Comparison of ENCODE assay signal across 9 mouse cellular contexts in the genomic region with DNA sequence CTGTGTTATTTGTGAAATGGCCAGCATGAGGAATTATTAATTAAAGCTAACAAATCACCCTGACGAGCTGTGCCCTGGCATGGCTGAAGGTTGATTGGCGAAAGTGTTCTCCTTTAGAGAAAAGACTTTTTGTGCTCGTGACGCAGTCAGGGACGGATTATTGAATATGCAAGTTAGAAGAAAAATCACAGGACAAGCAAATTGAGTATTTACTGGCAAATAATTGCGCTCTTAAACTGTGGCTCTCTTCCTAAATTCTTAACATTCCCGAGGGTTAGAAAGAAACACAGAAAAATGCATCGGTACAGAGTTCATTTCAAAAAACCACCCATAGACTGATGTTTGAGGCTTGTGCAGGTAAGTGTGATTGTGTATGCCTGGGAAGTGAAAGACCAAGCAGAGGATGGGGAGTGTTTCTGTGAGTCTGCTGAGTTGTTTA.
DNase-seq lines count a peak whose midpoint lies in the region; ATAC-seq and TF ChIP-seq lines count a peak whose summit lies in the region.
"Had no signal": no experiment of that assay in that cellular context is flagged by ENCODE, and none has a peak within 500 bp of the region (broad histone marks: within the 10 kb centered on the region; RNA-seq: fewer than 3 reads in every experiment).

No protein-coding gene starts in this region.

- TF ChIP-seq CTCF in midbrain, postnatal 0 days (IDR thresholded peaks at IDR 0.05) = no peak
- TF ChIP-seq CTCF in kidney, postnatal 0 days (IDR thresholded peaks at IDR 0.05; ENCODE audit: low read depth) = no peak

- H3K27me3 ChIP-seq in heart, embryonic 14.5 days (ENCODE audit: control insufficient read depth, insufficient read depth, low read length) = no peaks in the 10 kb centered on the region
- H3K27me3 ChIP-seq in midbrain, postnatal 0 days (ENCODE audit: insufficient read depth, low read length) = no peaks in the 10 kb centered on the region
- no peaks in the 10 kb centered on the region for H3K27me3 ChIP-seq in midbrain, embryonic 13.5 days
- no peaks in the 10 kb centered on the region for H3K27me3 ChIP-seq in kidney, postnatal 0 days (ENCODE audit: insufficient read depth, low read length)
- no peaks in the 10 kb centered on the region for H3K27me3 ChIP-seq in stomach, embryonic 14.5 days (ENCODE audit: control insufficient read depth, insufficient read depth, low read length)
- H3K27me3 ChIP-seq: megakaryocyte, embryonic 14.5 days had no signal

- H3K4me1 ChIP-seq in heart, embryonic 14.5 days (ENCODE audit: control insufficient read depth in 2 of 2, insufficient read depth in 2 of 2, low read length in 2 of 2) = no peaks in the 10 kb centered on the region
- H3K4me1 ChIP-seq in midbrain, postnatal 0 days (ENCODE audit: insufficient read depth, low read length) = no peaks in the 10 kb centered on the region
- H3K4me1 ChIP-seq in midbrain, embryonic 13.5 days (replicated peaks) = peaks cover 10% of the 10 kb centered on the region; the same call in 1 of the 2 replicates
- H3K4me1 ChIP-seq in kidney, postnatal 0 days (replicated peaks; ENCODE audit: insufficient read depth, low read length) = 0 out of 2 replicates have a peak, but pooled peaks cover 3% of the 10 kb centered on the region
- no peaks in the 10 kb centered on the region for H3K4me1 ChIP-seq in stomach, embryonic 14.5 days (ENCODE audit: control insufficient read depth, insufficient read depth, low read length)
- H3K4me1 ChIP-seq: megakaryocyte, embryonic 14.5 days had no signal

- 78% methylated on average over 8 of the region's 8 CpGs for WGBS in heart, embryonic 14.5 days
- WGBS in midbrain, postnatal 0 days = 62% methylated on average over 8 of the region's 8 CpGs
- 67% methylated on average over 8 of the region's 8 CpGs for WGBS in midbrain, embryonic 13.5 days
- WGBS in kidney, postnatal 0 days = 36% methylated on average over 8 of the region's 8 CpGs
- 44% methylated on average over 8 of the region's 8 CpGs for WGBS in stomach, embryonic 14.5 days

- peak overlapping the region; percentile 13 for H3K4me2 ChIP-seq in heart, embryonic 14.5 days (ENCODE audit: low read length)
- peak overlapping the region; percentile 18; the same call in 1 of the 2 replicates for H3K4me2 ChIP-seq in midbrain, postnatal 0 days (ENCODE audit: low read depth, low read length, poor library complexity, severe bottlenecking)
- no peak overlapping the region for H3K4me2 ChIP-seq in midbrain, embryonic 13.5 days (replicated peaks)
- H3K4me2 ChIP-seq in kidney, postnatal 0 days (ENCODE audit: low read length) = peak overlapping the region; percentile 45
- H3K4me2 ChIP-seq in stomach, embryonic 14.5 days (replicated peaks; ENCODE audit: low read depth, low read length) = 0 out of 2 replicates have a peak overlapping the region, but pooled peaks have one; percentile 0

- no peaks in the 10 kb centered on the region for H3K36me3 ChIP-seq in heart, embryonic 14.5 days (ENCODE audit: control insufficient read depth, insufficient read depth, low read length)
- no peaks in the 10 kb centered on the region for H3K36me3 ChIP-seq in midbrain, postnatal 0 days (ENCODE audit: insufficient read depth, low read length)
- no peaks in the 10 kb centered on the region for H3K36me3 ChIP-seq in midbrain, embryonic 13.5 days
- H3K36me3 ChIP-seq in kidney, postnatal 0 days (ENCODE audit: insufficient read depth, low read length) = no peaks in the 10 kb centered on the region
- H3K36me3 ChIP-seq in stomach, embryonic 14.5 days (ENCODE audit: control insufficient read depth, insufficient read depth, low read length) = no peaks in the 10 kb centered on the region

- H3K9me3 ChIP-seq in heart, embryonic 14.5 days (ENCODE audit: control insufficient read depth, low read length) = no peaks in the 10 kb centered on the region
- no peaks in the 10 kb centered on the region for H3K9me3 ChIP-seq in midbrain, postnatal 0 days (ENCODE audit: low read length)
- no peaks in the 10 kb centered on the region for H3K9me3 ChIP-seq in midbrain, embryonic 13.5 days
- no peaks in the 10 kb centered on the region for H3K9me3 ChIP-seq in kidney, postnatal 0 days (replicated peaks; ENCODE audit: low read length)
- H3K9me3 ChIP-seq in stomach, embryonic 14.5 days (ENCODE audit: control insufficient read depth, low read depth, low read length) = no peaks in the 10 kb centered on the region
- H3K9me3 ChIP-seq: megakaryocyte, embryonic 14.5 days had no signal

- H3K9ac ChIP-seq in heart, embryonic 14.5 days (ENCODE audit: low read length) = no peak overlapping the region
- H3K9ac ChIP-seq in midbrain, postnatal 0 days (replicated peaks; ENCODE audit: low read length, poor library complexity, severe bottlenecking) = no peak overlapping the region
- no peak overlapping the region for H3K9ac ChIP-seq in midbrain, embryonic 13.5 days (replicated peaks)
- H3K9ac ChIP-seq in kidney, postnatal 0 days (ENCODE audit: low read depth, low read length) = no peak overlapping the region
- no peak overlapping the region for H3K9ac ChIP-seq in stomach, embryonic 14.5 days (replicated peaks; ENCODE audit: low read depth, low read length)

- 0 out of 4 replicates have a peak overlapping the region, but pooled peaks of 1 of the 2 experiments have one; percentile 3 for H3K27ac ChIP-seq in heart, embryonic 14.5 days (replicated peaks in 1 of 2; ENCODE audit: control insufficient read depth in 1 of 2, insufficient read depth in 1 of 2, low read depth in 2 of 2, low read length in 2 of 2)
- H3K27ac ChIP-seq in midbrain, postnatal 0 days (ENCODE audit: low read depth, low read length) = no peak overlapping the region
- H3K27ac ChIP-seq in midbrain, embryonic 13.5 days = no peak overlapping the region
- peak overlapping the region; percentile 74 for H3K27ac ChIP-seq in kidney, postnatal 0 days
- H3K27ac ChIP-seq in stomach, embryonic 14.5 days (ENCODE audit: low read length) = no peak overlapping the region

- no peak for DNase-seq in heart, adult 9 months (ENCODE audit: low spot score in 2 of 2)
- DNase-seq in midbrain, postnatal 0 days (ENCODE audit: low spot score) = no peak
- peak; percentile 62 for DNase-seq in kidney, postnatal 0 days (ENCODE audit: low spot score)
- no peak for DNase-seq in spleen, postnatal 10 days (ENCODE audit: low spot score in 2 of 2)
- no peak for DNase-seq in embryo, embryonic 9.5 days (ENCODE audit: extremely low spot score)

- H3K4me3 ChIP-seq in heart, embryonic 14.5 days (ENCODE audit: control insufficient read depth in 1 of 2, insufficient read depth in 1 of 2, low read depth in 1 of 2, low read length in 2 of 2) = no peak overlapping the region
- no peak overlapping the region for H3K4me3 ChIP-seq in midbrain, postnatal 0 days (ENCODE audit: low read depth, low read length)
- H3K4me3 ChIP-seq in midbrain, embryonic 13.5 days (replicated peaks) = no peak overlapping the region
- H3K4me3 ChIP-seq in kidney, postnatal 0 days (replicated peaks; ENCODE audit: low read depth, low read length) = peak overlapping the region; percentile 18
- H3K4me3 ChIP-seq in stomach, embryonic 14.5 days (ENCODE audit: low read depth, low read length) = no peak overlapping the region
- H3K4me3 ChIP-seq: megakaryocyte, embryonic 14.5 days had no signal

- no peak for ATAC-seq in heart, embryonic 14.5 days (ENCODE audit: insufficient number of reproducible peaks, insufficient read depth, low FRiP score, low read depth)
- no peak for ATAC-seq in midbrain, postnatal 0 days (ENCODE audit: low FRiP score)
- no peak for ATAC-seq in midbrain, embryonic 13.5 days
- no peak; the same call in 1 of the 2 replicates for ATAC-seq in kidney, postnatal 0 days (replicated peaks; ENCODE audit: low FRiP score, low read depth)
- ATAC-seq in stomach, embryonic 14.5 days (ENCODE audit: insufficient number of reproducible peaks, insufficient read depth, low FRiP score, low read depth) = no peak
